Mouse (Mus musculus) kidney, adult 2 months (tissue): Measurements from ENCODE around the gene Zfp747. TPM values are rescaled to one million over a fixed set of nuclear protein-coding genes. Genes with fewer than 3 reads are reported as not detected.
"Not testable (repeated sequence)": the region's sequence is repeated elsewhere in the genome, so short reads cannot be mapped to it uniquely, and the experiment has no call there.

Experiments
- DNase-seq: peaks from one replicate; pipeline ENCODE4 v3.0.0; 2021
- H3K27ac ChIP-seq: fragments of 200-500 bp; 2 replicates; pipeline ENCODE4 v1.5.1; 2012; ENCODE audit warnings: low read depth, low read length, control low read depth, inconsistent platforms; ENCODE audit not compliant: insufficient read depth
- H3K27me3 ChIP-seq: fragments of 200-500 bp; replicated peaks from 2 replicates; pipeline ENCODE4 v1.6.1; 2012; ENCODE audit warnings: mild to moderate bottlenecking, moderate library complexity, low read length, inconsistent platforms; ENCODE audit not compliant: control insufficient read depth, insufficient read depth
- H3K36me3 ChIP-seq: fragments of 200-500 bp; 2 replicates; pipeline ENCODE4 v1.6.1; 2012; ENCODE audit warnings: mild to moderate bottlenecking, moderate library complexity, low read length, inconsistent platforms; ENCODE audit not compliant: control insufficient read depth, insufficient read depth
- H3K4me1 ChIP-seq: fragments of 200-500 bp; 2 replicates; pipeline ENCODE4 v1.6.1; 2011; ENCODE audit warnings: low read length; ENCODE audit not compliant: control insufficient read depth, insufficient read depth
- H3K4me3 ChIP-seq: fragments of 200-500 bp; 2 replicates; pipeline ENCODE4 v1.5.1; 2011; ENCODE audit warnings: mild to moderate bottlenecking, low read depth, low read length, control low read depth; ENCODE audit not compliant: insufficient read depth
- CTCF ChIP-seq: fragments of 200-500 bp; conservative IDR thresholded peaks from 2 replicates; pipeline ENCODE4 v1.5.1; 2011; ENCODE audit warnings: low read depth, mild to moderate bottlenecking, control low read depth, low read length, moderate library complexity, mixed read lengths; ENCODE audit not compliant: insufficient read depth, insufficient read length
- POLR2A ChIP-seq: fragments of 200-500 bp; IDR thresholded peaks from one replicate; pipeline ENCODE4 v1.6.1; 2011; ENCODE audit warnings: low read depth, low read length, control low read depth
- WGBS: fragments of 180-500 bp; shearing (Covaris S2); methylation state at CpG from one replicate; pipeline ENCODE4 v1.1.7; 2018; 5-methylcytosine and 5-hydroxymethylcytosine counted together
- polyA plus RNA-seq: library from polyadenylated mRNA; depleted of rRNA; stranded (reverse); fragments of >200 nt; gene quantifications from 2 replicates; pipeline ENCODE4 v1.2.3, GENCODE M21; 2012; rRNA removed

Gene Zfp747
- 6.5 and 7.2 TPM in 2 replicates for polyA plus RNA-seq

GRCm38 (mm10) chr7:127375271-127376245, at the start of gene Zfp747:
TSS of gene Zfp747 (minus strand) at chr7:127376050.
- peak; percentile 98 for DNase-seq
- peak; percentile 68 for TF ChIP-seq CTCF
- TF ChIP-seq POLR2A = peak; percentile 58
- WGBS = 1% methylated on average over 49 of the region's 49 CpGs
- H3K36me3 ChIP-seq, H3K4me1 ChIP-seq, H3K27me3 ChIP-seq, H3K27ac ChIP-seq: not testable (repeated sequence)
- peak within 1 kb of the TSS; percentile 64 for H3K4me3 ChIP-seq

GRCm38 (mm10) chr7:127425291-127425690, 49.4 kb upstream of the Zfp747 start:
- Histone ChIP-seq H3K4me1 (peaks cover 4% of the 10 kb centered on the region; the same call in 1 of the 2 replicates), H3K4me3 (no peak overlapping the region), H3K36me3 (no peaks in the 10 kb centered on the region), H3K27me3 (no peaks in the 10 kb centered on the region), H3K27ac (peak overlapping the region; percentile 43)
- TF ChIP-seq POLR2A (no peak), CTCF (no peak)
- DNase-seq = peak; percentile 82
- 69% methylated on average over 3 of the region's 3 CpGs for WGBS

- TF ChIP-seq POLR2A (no peak), CTCF (no peak)
- DNase-seq = peak; percentile 66
- H3K27ac ChIP-seq = peak overlapping the region; percentile 14; the same call in 1 of the 2 replicates
- peak overlapping the region; percentile 75 for H3K4me3 ChIP-seq
- H3K27me3 ChIP-seq = no peaks in the 10 kb centered on the region
- H3K36me3 ChIP-seq = peaks cover 1% of the 10 kb centered on the region; the same call in 1 of the 2 replicates
- under 1% methylated on average over 15 of the region's 15 CpGs for WGBS
- H3K4me1 ChIP-seq = peaks cover 4% of the 10 kb centered on the region; the same call in 1 of the 2 replicates
Measured at GRCm38 (mm10) chr7:127422247-127422646, 46.4 kb upstream of the Zfp747 start.

- Histone ChIP-seq H3K36me3 (peaks cover 1% of the 10 kb centered on the region; the same call in 1 of the 2 replicates), H3K4me1 (peaks cover 4% of the 10 kb centered on the region; the same call in 1 of the 2 replicates), H3K4me3 (peak within 1 kb of the TSS; percentile 75), H3K27me3 (no peaks in the 10 kb centered on the region), H3K27ac (peak within 1 kb of the TSS; percentile 44)
- peak; percentile 97 for DNase-seq
- under 1% methylated on average over 48 of the region's 48 CpGs for WGBS
- TF ChIP-seq POLR2A = peak; percentile 56
- 0 out of 2 replicates have a peak, but pooled peaks have one; percentile 17 for TF ChIP-seq CTCF
Measured at GRCm38 (mm10) chr7:127421388-127422191, 45.7 kb upstream of the Zfp747 start, which contains the start of gene Zfp688. TSS of gene Zfp688 (minus strand) at chr7:127422068.

GRCm38 (mm10) chr7:127411418-127411817, 35.6 kb upstream of the Zfp747 start:
- no peak overlapping the region for H3K27ac ChIP-seq
- no peaks in the 10 kb centered on the region for H3K36me3 ChIP-seq
- H3K4me3 ChIP-seq = no peak overlapping the region
- TF ChIP-seq POLR2A (no peak), CTCF (no peak)
- 88% methylated on average over 2 of the region's 2 CpGs for WGBS
- no peak for DNase-seq
- no peaks in the 10 kb centered on the region; the same call in 1 of the 2 replicates for H3K27me3 ChIP-seq
- peaks cover 2% of the 10 kb centered on the region; the same call in 1 of the 2 replicates for H3K4me1 ChIP-seq

- peak; percentile 95 for DNase-seq
- not testable (repeated sequence) for H3K36me3 ChIP-seq, H3K4me1 ChIP-seq, H3K27me3 ChIP-seq
- TF ChIP-seq CTCF = peak; percentile 73
- TF ChIP-seq POLR2A = peak; percentile 61
- peak within 1 kb of the TSS; percentile 77 for H3K4me3 ChIP-seq
- WGBS = 1% methylated on average over 40 of the region's 40 CpGs
- peak within 1 kb of the TSS; percentile 72 for H3K27ac ChIP-seq
Measured at GRCm38 (mm10) chr7:127406002-127406987, 30.4 kb upstream of the Zfp747 start, which contains the start of gene Zfp764. TSS of gene Zfp764 (minus strand) at chr7:127406822.

- H3K27ac ChIP-seq, H3K4me3 ChIP-seq: not testable (repeated sequence)
Measured at GRCm38 (mm10) chr7:127404101-127404500, 28.3 kb upstream of the Zfp747 start.

More at GRCm38 (mm10) chr7:127404101-127404500, 28.3 kb upstream of the Zfp747 start:
- DNase-seq, H3K36me3 ChIP-seq, H3K27me3 ChIP-seq, H3K4me1 ChIP-seq: not testable (repeated sequence)
- 79% methylated on average over 6 of the region's 6 CpGs for WGBS
